Mouse (Mus musculus): ENCODE results near the gene Pafah1b2. TPM values are rescaled to one million over a fixed set of nuclear protein-coding genes. Genes with fewer than 3 reads are reported as not detected.

Gene Pafah1b2
- polyA plus RNA-seq, 1 experiment: 76.6 TPM

GRCm38 (mm10) chr9:46013616-46014015 lies 1.1 kb upstream of the Pafah1b2 start:
- no peak overlapping the region for H3K27ac ChIP-seq (ENCODE audit: insufficient read depth, low read length)
- no peaks in the 10 kb centered on the region for H3K27me3 ChIP-seq (ENCODE audit: control insufficient read depth, insufficient read depth, low read length, poor library complexity, severe bottlenecking)
- H3K4me1 ChIP-seq (ENCODE audit: control insufficient read depth, insufficient read depth, low read length): peaks cover 4% of the 10 kb centered on the region

GRCm38 (mm10) chr9:46013009-46013586 lies 608 bp upstream of the Pafah1b2 start:
- TF ChIP-seq POLR2A (IDR thresholded peaks at IDR 0.05; ENCODE audit: insufficient read depth, low read length) (no peak), EP300 (IDR thresholded peaks at IDR 0.05; ENCODE audit: insufficient read depth, low read depth, low read length) (no peak), CTCF (IDR thresholded peaks at IDR 0.05; ENCODE audit: low read depth, low read length) (no peak)
- Histone ChIP-seq H3K36me3 (ENCODE audit: control insufficient read depth, insufficient read depth, low read length, poor library complexity, severe bottlenecking) (no peaks in the 10 kb centered on the region), H3K27ac (ENCODE audit: insufficient read depth, low read length) (no peak overlapping the region), H3K9ac (ENCODE audit: low read depth, poor library complexity, severe bottlenecking) (peak overlapping the region; percentile 97), H3K9me3 (replicated peaks; ENCODE audit: control insufficient read depth, insufficient read depth, low read length, poor library complexity, severe bottlenecking) (no peaks in the 10 kb centered on the region), H3K4me3 (ENCODE audit: low read depth, low read length) (peak overlapping the region; percentile 97), H3K4me1 (ENCODE audit: control insufficient read depth, insufficient read depth, low read length) (peaks cover 4% of the 10 kb centered on the region), H3K27me3 (ENCODE audit: control insufficient read depth, insufficient read depth, low read length, poor library complexity, severe bottlenecking) (no peaks in the 10 kb centered on the region)

More at GRCm38 (mm10) chr9:46013616-46014015, 1.1 kb upstream of the Pafah1b2 start:
- H3K36me3 ChIP-seq (ENCODE audit: control insufficient read depth, insufficient read depth, low read length, poor library complexity, severe bottlenecking): no peaks in the 10 kb centered on the region
- peak overlapping the region; percentile 97 for H3K4me3 ChIP-seq (ENCODE audit: low read depth, low read length)
- H3K9me3 ChIP-seq (replicated peaks; ENCODE audit: control insufficient read depth, insufficient read depth, low read length, poor library complexity, severe bottlenecking): no peaks in the 10 kb centered on the region
- H3K9ac ChIP-seq (ENCODE audit: low read depth, poor library complexity, severe bottlenecking): peak overlapping the region; percentile 97
- TF ChIP-seq CTCF (IDR thresholded peaks at IDR 0.05; ENCODE audit: low read depth, low read length) (no peak), EP300 (IDR thresholded peaks at IDR 0.05; ENCODE audit: insufficient read depth, low read depth, low read length) (no peak), POLR2A (IDR thresholded peaks at IDR 0.05; ENCODE audit: insufficient read depth, low read length) (no peak)

- Histone ChIP-seq H3K4me1 (ENCODE audit: control insufficient read depth, insufficient read depth, low read length) (peaks cover 3% of the 10 kb centered on the region), H3K4me3 (ENCODE audit: low read depth, low read length) (no peak overlapping the region; the same call in 1 of the 2 replicates)
- TF ChIP-seq POLR2A (IDR thresholded peaks at IDR 0.05; ENCODE audit: insufficient read depth, low read length) (no peak), EP300 (IDR thresholded peaks at IDR 0.05; ENCODE audit: insufficient read depth, low read depth, low read length) (no peak), CTCF (IDR thresholded peaks at IDR 0.05; ENCODE audit: low read depth, low read length) (no peak)
Measured at GRCm38 (mm10) chr9:46011094-46011970, 1.2 kb downstream of the Pafah1b2 start.

GRCm38 (mm10) chr9:46009669-46009983 lies 2.9 kb downstream of the Pafah1b2 start:
- no peak overlapping the region for H3K4me3 ChIP-seq (ENCODE audit: low read depth, low read length)
- peak overlapping the region; percentile 30; the same call in 1 of the 2 replicates for H3K27ac ChIP-seq (ENCODE audit: insufficient read depth, low read length)
- H3K27me3 ChIP-seq (ENCODE audit: control insufficient read depth, insufficient read depth, low read length, poor library complexity, severe bottlenecking): no peaks in the 10 kb centered on the region
- no peaks in the 10 kb centered on the region for H3K36me3 ChIP-seq (ENCODE audit: control insufficient read depth, insufficient read depth, low read length, poor library complexity, severe bottlenecking)
- H3K9ac ChIP-seq (ENCODE audit: low read depth, poor library complexity, severe bottlenecking): no peak overlapping the region
- no peaks in the 10 kb centered on the region for H3K9me3 ChIP-seq (replicated peaks; ENCODE audit: control insufficient read depth, insufficient read depth, low read length, poor library complexity, severe bottlenecking)
- peaks cover 3% of the 10 kb centered on the region for H3K4me1 ChIP-seq (ENCODE audit: control insufficient read depth, insufficient read depth, low read length)
- TF ChIP-seq EP300 (IDR thresholded peaks at IDR 0.05; ENCODE audit: insufficient read depth, low read depth, low read length) (no peak), POLR2A (IDR thresholded peaks at IDR 0.05; ENCODE audit: insufficient read depth, low read length) (no peak), CTCF (IDR thresholded peaks at IDR 0.05; ENCODE audit: low read depth, low read length) (no peak)

More at GRCm38 (mm10) chr9:46011094-46011970, 1.2 kb downstream of the Pafah1b2 start:
- Histone ChIP-seq H3K27me3 (ENCODE audit: control insufficient read depth, insufficient read depth, low read length, poor library complexity, severe bottlenecking) (no peaks in the 10 kb centered on the region), H3K9ac (ENCODE audit: low read depth, poor library complexity, severe bottlenecking) (peak overlapping the region; percentile 97), H3K36me3 (ENCODE audit: control insufficient read depth, insufficient read depth, low read length, poor library complexity, severe bottlenecking) (no peaks in the 10 kb centered on the region), H3K27ac (ENCODE audit: insufficient read depth, low read length) (no peak overlapping the region), H3K9me3 (replicated peaks; ENCODE audit: control insufficient read depth, insufficient read depth, low read length, poor library complexity, severe bottlenecking) (no peaks in the 10 kb centered on the region)

GRCm38 (mm10) chr9:46008931-46009668 lies 3.4 kb downstream of the Pafah1b2 start:
- TF ChIP-seq EP300 (IDR thresholded peaks at IDR 0.05; ENCODE audit: insufficient read depth, low read depth, low read length): no peak
- no peak for TF ChIP-seq POLR2A (IDR thresholded peaks at IDR 0.05; ENCODE audit: insufficient read depth, low read length)
- no peak for TF ChIP-seq CTCF (IDR thresholded peaks at IDR 0.05; ENCODE audit: low read depth, low read length)
- peak overlapping the region; percentile 64; the same call in 1 of the 2 replicates for H3K27ac ChIP-seq (ENCODE audit: insufficient read depth, low read length)
- H3K4me1 ChIP-seq (ENCODE audit: control insufficient read depth, insufficient read depth, low read length): peaks cover 3% of the 10 kb centered on the region
- no peaks in the 10 kb centered on the region for H3K36me3 ChIP-seq (ENCODE audit: control insufficient read depth, insufficient read depth, low read length, poor library complexity, severe bottlenecking)
- H3K4me3 ChIP-seq (ENCODE audit: low read depth, low read length): no peak overlapping the region
- H3K9ac ChIP-seq (ENCODE audit: low read depth, poor library complexity, severe bottlenecking): no peak overlapping the region
- H3K27me3 ChIP-seq (ENCODE audit: control insufficient read depth, insufficient read depth, low read length, poor library complexity, severe bottlenecking): no peaks in the 10 kb centered on the region
- H3K9me3 ChIP-seq (replicated peaks; ENCODE audit: control insufficient read depth, insufficient read depth, low read length, poor library complexity, severe bottlenecking): no peaks in the 10 kb centered on the region
